Mouse (Mus musculus) heart, adult 2 months (tissue): ENCODE data around the gene Akap17b. TPM values are rescaled to one million over a fixed set of nuclear protein-coding genes. Genes with fewer than 3 reads are reported as not detected.

ENCODE experiments used
- DNase-seq, 2 experiments: peaks; one replicate each; pipeline ENCODE4 v3.0.0; 2021
- H3K27ac ChIP-seq: fragments of 200-600 bp; 2 replicates; pipeline ENCODE4 v1.8.1; 2022
- H3K27me3 ChIP-seq: fragments of 200-500 bp; 2 replicates; pipeline ENCODE4 v1.6.1; 2012; ENCODE audit warnings: mild to moderate bottlenecking, low read length, inconsistent platforms, mixed read lengths; ENCODE audit not compliant: control insufficient read depth, insufficient read depth
- H3K36me3 ChIP-seq: fragments of 200-500 bp; 2 replicates; pipeline ENCODE4 v1.6.1; 2012; ENCODE audit warnings: low read length, inconsistent platforms; ENCODE audit not compliant: control insufficient read depth, insufficient read depth
- H3K4me1 ChIP-seq: fragments of 200-500 bp; 2 replicates; pipeline ENCODE4 v1.6.1; 2011; ENCODE audit warnings: low read length; ENCODE audit not compliant: control insufficient read depth, insufficient read depth
- H3K4me3 ChIP-seq: fragments of 200-600 bp; 2 replicates; pipeline ENCODE4 v1.8.1; 2022
- H3K79me2 ChIP-seq: fragments of 200-500 bp; replicated peaks from 2 replicates; pipeline ENCODE4 v1.6.1; 2012; ENCODE audit warnings: mild to moderate bottlenecking, inconsistent platforms, low read length, moderate library complexity, mixed read lengths; ENCODE audit not compliant: control insufficient read depth, insufficient read depth
- H3K9ac ChIP-seq: fragments of 200-500 bp; 2 replicates; pipeline ENCODE4 v1.6.1; 2012; ENCODE audit warnings: low read depth, mild to moderate bottlenecking, control low read depth, inconsistent platforms, low read length, mixed read lengths
- CTCF ChIP-seq: fragments of 200-600 bp; IDR thresholded peaks from 2 replicates; pipeline ENCODE4 v1.8.1; 2022; ENCODE audit warnings: antibody characterized with exemption, mild to moderate bottlenecking, moderate library complexity
- EP300 ChIP-seq: fragments of 200-500 bp; IDR thresholded peaks from 2 replicates; pipeline ENCODE4 v1.6.1; 2011; ENCODE audit warnings: low read depth, low read length, control low read depth; ENCODE audit not compliant: insufficient read depth
- POLR2A ChIP-seq: fragments of 200-500 bp; IDR thresholded peaks from 2 replicates; pipeline ENCODE4 v1.6.1; 2011; ENCODE audit warnings: mild to moderate bottlenecking, low read depth, low read length, control low read depth; ENCODE audit not compliant: insufficient read depth
- WGBS: fragments of 180-500 bp; shearing (Covaris S2); methylation state at CpG from one replicate; pipeline ENCODE4 v1.1.7; 2018; 5-methylcytosine and 5-hydroxymethylcytosine counted together
- intact Hi-C: fragments of 180-260 bp; cut with DNase I; formaldehyde crosslinking; loops from one replicate; pipeline ENCODE4 v1.15.1; 2025
- polyA plus RNA-seq: library from polyadenylated mRNA; depleted of rRNA; stranded (reverse); fragments of >200 nt; gene quantifications from 2 replicates; pipeline ENCODE4 v1.2.3, GENCODE M21; 2012
- total RNA-seq, 2 experiments: library from RNA; stranded (reverse); gene quantifications; 2 replicates each; pipeline ENCODE4 v1.2.3; 2021

The Akap17b gene
- total and polyA plus RNA-seq, 3 experiments = 0.45 to 2.5 (median 2.4) TPM

DNA sequence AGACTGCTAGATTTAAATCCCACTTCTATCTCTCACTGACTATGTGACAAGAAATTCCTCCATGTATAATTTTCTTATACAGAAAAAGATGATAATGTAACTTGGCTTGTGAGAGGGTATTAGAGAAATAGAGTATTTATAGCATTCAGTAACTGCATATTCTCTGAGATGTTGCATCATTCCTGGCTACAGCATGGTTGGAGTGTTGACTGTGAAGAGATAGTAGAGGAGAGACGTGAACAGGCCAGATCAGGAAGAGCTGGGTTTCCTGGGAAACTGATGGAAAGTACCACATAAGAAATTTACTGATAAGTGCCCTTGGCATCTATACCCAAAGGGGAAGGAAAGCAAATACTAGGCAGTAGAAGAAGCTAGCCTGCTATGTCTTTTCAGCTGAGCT is 54.1 kb downstream of the Akap17b start:
- H3K79me2 ChIP-seq = no peaks in the 10 kb centered on the region
- DNase-seq = no peak
- 28% methylated on average over 1 of the region's 1 CpGs for WGBS
- H3K4me3 ChIP-seq = no peak overlapping the region
- no peak overlapping the region for H3K27ac ChIP-seq
- H3K4me1 ChIP-seq = no peaks in the 10 kb centered on the region
- no peak overlapping the region for H3K9ac ChIP-seq
- intact Hi-C loops = no loop called here
- TF ChIP-seq EP300 (no peak), CTCF (no peak), POLR2A (no peak)
- no peaks in the 10 kb centered on the region for H3K27me3 ChIP-seq
- no peaks in the 10 kb centered on the region for H3K36me3 ChIP-seq

DNA sequence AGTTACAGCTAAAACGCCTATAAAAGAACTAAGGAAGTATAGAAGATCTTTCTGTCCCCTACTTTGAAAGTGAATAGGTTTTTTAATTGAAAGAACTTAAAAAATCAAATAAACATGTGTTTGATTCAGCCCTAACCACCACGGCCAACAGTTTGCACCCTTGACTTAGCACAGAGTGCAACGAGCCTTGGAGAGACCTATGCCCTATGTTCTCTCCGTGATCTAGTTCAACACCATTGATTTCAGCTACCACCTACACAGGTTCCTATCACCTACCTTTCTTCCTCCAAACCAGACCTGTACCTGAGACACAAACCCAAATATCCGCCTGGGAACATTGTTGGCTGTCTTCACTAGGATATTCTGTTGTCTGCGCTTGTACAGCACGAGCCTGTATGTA is 54.9 kb downstream of the Akap17b start:
- 72% methylated on average over 7 of the region's 7 CpGs for WGBS
- Histone ChIP-seq H3K79me2 (no peaks in the 10 kb centered on the region), H3K9ac (no peak overlapping the region), H3K27ac (no peak overlapping the region), H3K4me3 (no peak overlapping the region), H3K36me3 (no peaks in the 10 kb centered on the region), H3K4me1 (no peaks in the 10 kb centered on the region), H3K27me3 (no peaks in the 10 kb centered on the region)
- no peak for DNase-seq
- TF ChIP-seq POLR2A (no peak), CTCF (no peak), EP300 (no peak)
- intact Hi-C loops = no loop called here

DNA sequence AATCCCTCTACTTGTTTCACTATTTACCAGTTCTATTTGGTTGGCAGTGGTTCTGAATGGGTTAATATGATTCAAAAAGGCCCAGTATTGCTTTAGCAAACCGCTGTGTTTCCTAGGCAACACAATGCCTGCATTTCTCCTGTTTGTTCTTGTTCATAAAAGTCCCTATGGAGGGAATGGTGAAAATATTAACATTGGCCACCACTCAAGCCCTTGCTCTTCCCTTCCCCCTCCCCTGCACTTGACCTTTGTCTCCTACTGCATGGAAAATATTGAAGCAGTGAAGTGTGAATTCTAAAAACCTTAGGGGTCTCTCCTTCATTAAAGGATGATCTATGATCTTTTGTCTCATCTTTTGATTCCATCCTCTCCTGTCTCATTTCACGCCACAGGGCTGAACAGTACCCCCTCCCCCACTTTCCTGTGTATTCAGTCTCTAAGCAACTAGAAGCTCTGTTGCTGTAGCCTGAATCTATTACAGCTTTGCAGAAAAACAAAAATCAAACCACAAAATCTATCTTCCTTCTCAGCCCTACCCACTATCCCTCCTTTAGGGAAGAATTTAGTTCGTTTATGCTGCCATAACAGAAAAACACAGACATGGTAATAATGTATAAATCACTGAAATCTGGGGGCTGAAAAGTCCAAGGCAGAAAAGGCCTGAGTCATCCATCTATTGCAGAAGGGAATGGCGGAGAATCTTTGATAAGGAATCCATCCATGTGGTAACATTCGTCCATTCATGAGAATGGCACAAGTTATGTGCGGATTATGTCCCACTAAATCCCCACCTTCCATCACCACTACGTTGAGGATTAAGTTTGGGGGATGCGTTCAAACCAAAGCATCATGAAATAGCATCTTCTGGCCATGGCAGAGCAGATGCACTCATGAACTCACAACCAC is 57.6 kb downstream of the Akap17b start:
- H3K27me3 ChIP-seq = no peaks in the 10 kb centered on the region
- 60% methylated on average over 8 of the region's 8 CpGs for WGBS
- no peak overlapping the region for H3K4me3 ChIP-seq
- no peaks in the 10 kb centered on the region for H3K36me3 ChIP-seq
- no peak overlapping the region for H3K9ac ChIP-seq
- TF ChIP-seq POLR2A (no peak), EP300 (no peak), CTCF (no peak)
- intact Hi-C loops = no loop called here
- no peak overlapping the region for H3K27ac ChIP-seq
- DNase-seq = no peak
- H3K4me1 ChIP-seq = no peaks in the 10 kb centered on the region
- no peaks in the 10 kb centered on the region for H3K79me2 ChIP-seq

- intact Hi-C loops = no loop called here
- no peaks in the 10 kb centered on the region for H3K79me2 ChIP-seq
- no peaks in the 10 kb centered on the region for H3K4me1 ChIP-seq
- no peaks in the 10 kb centered on the region for H3K36me3 ChIP-seq
- H3K27ac ChIP-seq = no peak overlapping the region
- H3K27me3 ChIP-seq = no peaks in the 10 kb centered on the region
- WGBS = 76% methylated on average over 1 of the region's 1 CpGs
- H3K9ac ChIP-seq = no peak overlapping the region
- TF ChIP-seq CTCF (no peak), EP300 (no peak)
- H3K4me3 ChIP-seq = no peak overlapping the region
- DNase-seq = no peak
These were observed 58.4 kb downstream of the Akap17b start for GRCm38 (mm10) chrX:36586629-36587303.

GRCm38 (mm10) chrX:36562079-36562478 is 83.1 kb downstream of the Akap17b start:
- no peak for DNase-seq
- TF ChIP-seq POLR2A (no peak), EP300 (no peak), CTCF (no peak)
- WGBS = 25% methylated on average over 3 of the region's 3 CpGs
- no peak overlapping the region for H3K27ac ChIP-seq
- H3K4me3 ChIP-seq = no peak overlapping the region
- H3K79me2 ChIP-seq = no peaks in the 10 kb centered on the region
- H3K36me3 ChIP-seq = no peaks in the 10 kb centered on the region
- no peak overlapping the region for H3K9ac ChIP-seq
- intact Hi-C loops = no loop called here
- H3K27me3 ChIP-seq = no peaks in the 10 kb centered on the region
- H3K4me1 ChIP-seq = no peaks in the 10 kb centered on the region

- no peaks in the 10 kb centered on the region for H3K27me3 ChIP-seq
- H3K36me3 ChIP-seq = no peaks in the 10 kb centered on the region
- WGBS = 9% methylated on average over 7 of the region's 7 CpGs
- no peak overlapping the region for H3K27ac ChIP-seq
- no peak overlapping the region for H3K4me3 ChIP-seq
- intact Hi-C loops = loop anchor here (1.0 to 2.0 kb wide), 2 partner anchors 27 to 55 kb away; no protein-coding TSS in a partner anchor
- TF ChIP-seq CTCF = peak; percentile 86
- TF ChIP-seq EP300 = 0 out of 2 replicates have a peak, but pooled peaks have one; percentile 17
- TF ChIP-seq POLR2A = no peak
- H3K79me2 ChIP-seq = no peaks in the 10 kb centered on the region
- H3K4me1 ChIP-seq = no peaks in the 10 kb centered on the region
- H3K9ac ChIP-seq = no peak overlapping the region
- DNase-seq = peak; percentile 43 to 80
These were observed 83.5 kb downstream of the Akap17b start for GRCm38 (mm10) chrX:36561650-36562049.
